Mouse (Mus musculus) embryonic fibroblast, embryonic 13.5 days (primary cell): ENCODE measurements at regions not wholly inside any gene's neighbourhood (a gene's known extent, or its start where the extent isn't known, plus 50 kb on each side); places are given as distances from the start of the nearest gene placed in this dataset.

Source experiments
- CTCF ChIP-seq: IDR thresholded peaks from 2 replicates; pipeline ENCODE4 v1.5.1; 2011; ENCODE audit warnings: mild to moderate bottlenecking, control low read depth, low read length, moderate library complexity, borderline replicate concordance; ENCODE audit not compliant: insufficient read depth
- POLR2A ChIP-seq: IDR thresholded peaks from 2 replicates; pipeline ENCODE4 v1.6.1; 2011; ENCODE audit warnings: low read depth, mild to moderate bottlenecking, control low read depth, low read length, moderate library complexity

- TF ChIP-seq CTCF (no peak), POLR2A (no peak)
Measured at GRCm38 (mm10) chr10:111416611-111417130, 56.4 kb upstream of the Nap1l1 start.
